Mouse (Mus musculus) left cerebral cortex, postnatal 10 days (tissue): Measurements from ENCODE around the gene Guca2b. TPM values are rescaled to one million over a fixed set of nuclear protein-coding genes. Genes with fewer than 3 reads are reported as not detected.

Experiments
- DNase-seq, 2 experiments: peaks; one replicate each; pipeline ENCODE4 v3.0.0; 2021 to 2022; ENCODE audit warnings: low spot score in 2 of 2, mixed read lengths in 1 of 2; ENCODE audit errors: extremely low spot score in 1 of 2
- intact Hi-C: fragments of 180-260 bp; cut with DNase I; formaldehyde crosslinking; loops from one replicate; pipeline ENCODE4 v1.15.1; 2025
- total RNA-seq, 2 experiments: library from RNA; stranded (reverse); gene quantifications; 2 replicates each; pipeline ENCODE4 v1.2.3; 2021

Gene Guca2b
- total RNA-seq = not detected

DNA sequence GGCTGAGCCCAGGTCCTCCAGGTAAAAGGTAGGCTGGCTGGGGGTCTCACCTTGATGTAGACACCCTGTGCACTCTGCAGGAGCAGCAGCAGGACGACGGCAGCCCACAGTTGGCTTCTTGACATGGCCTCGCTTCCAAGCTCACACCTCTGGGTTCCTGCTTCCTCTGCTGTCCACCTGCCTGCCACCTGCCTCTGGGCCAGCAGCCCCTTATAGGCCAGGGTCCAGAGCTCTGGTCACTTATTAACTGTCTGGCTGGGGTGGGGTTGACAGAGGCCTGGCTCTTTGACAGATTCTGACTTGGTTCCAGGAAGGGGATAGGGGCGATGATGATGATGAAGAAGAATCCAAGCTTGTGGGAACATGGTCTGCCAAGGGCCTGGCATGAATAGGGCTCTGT, at the start of gene Guca2b:
Gene Guca2b (minus strand): TSS at position 224 of the 400 bp plus-strand sequence.
- intact Hi-C loops = no loop called here
- no peak for DNase-seq

GRCm38 (mm10) chr4:119707751-119708150, 49.0 kb upstream of the Guca2b start:
- no peak for DNase-seq
- intact Hi-C loops = no loop called here

GRCm38 (mm10) chr4:119707326-119707725, 48.6 kb upstream of the Guca2b start:
- DNase-seq = no peak
- intact Hi-C loops = no loop called here

GRCm38 (mm10) chr4:119703965-119704364, 45.2 kb upstream of the Guca2b start:
- intact Hi-C loops = no loop called here
- no peak for DNase-seq

GRCm38 (mm10) chr4:119701269-119701954, 42.7 kb upstream of the Guca2b start:
- intact Hi-C loops = no loop called here

GRCm38 (mm10) chr4:119698339-119698738, 39.6 kb upstream of the Guca2b start:
- no peak for DNase-seq
- intact Hi-C loops = no loop called here

More at GRCm38 (mm10) chr4:119701269-119701954, 42.7 kb upstream of the Guca2b start:
- no peak for DNase-seq

DNA sequence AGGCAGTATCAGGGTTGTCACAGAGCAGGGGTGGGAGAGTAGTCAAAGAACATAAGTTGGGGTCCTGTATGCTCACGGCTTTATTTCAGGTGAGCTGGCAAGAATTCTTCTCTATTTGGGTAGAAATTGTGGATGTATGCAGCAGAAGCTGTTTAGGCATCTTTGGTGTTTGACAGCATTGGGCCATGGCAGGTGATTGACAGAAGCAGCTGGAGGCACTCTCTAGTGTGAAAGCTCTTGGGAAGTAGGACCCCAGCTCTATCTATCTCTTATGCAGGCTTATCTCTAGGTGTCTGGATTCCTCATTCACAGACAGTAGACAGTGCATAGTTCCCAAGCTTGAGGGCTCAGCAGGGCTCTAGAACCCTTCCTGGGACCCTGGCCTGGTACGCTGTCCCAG, 27.0 kb upstream of the Guca2b start:
- intact Hi-C loops = no loop called here
- DNase-seq = no peak

DNA sequence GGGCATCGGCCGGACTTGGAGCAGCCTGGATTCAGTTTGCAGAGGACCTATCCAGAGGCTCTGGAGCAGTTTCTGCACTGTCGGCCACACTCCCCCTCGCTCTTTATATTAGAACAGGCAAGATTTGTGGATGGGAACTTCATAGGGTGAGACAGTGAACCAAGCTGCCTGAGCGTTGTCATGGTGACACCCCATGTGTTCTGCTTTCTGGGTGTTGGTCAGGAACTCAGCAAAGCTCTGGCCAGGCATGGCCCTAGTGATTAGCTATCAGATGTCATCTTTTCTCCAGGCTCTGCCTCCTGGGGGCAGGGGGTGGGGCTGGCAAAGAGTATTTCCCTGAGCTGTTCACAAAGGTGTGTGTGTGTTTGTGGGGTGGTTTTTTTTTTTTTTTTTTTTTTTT, 23.8 kb upstream of the Guca2b start:
- intact Hi-C loops = no loop called here
- DNase-seq = peak; percentile 17 to 53

DNA sequence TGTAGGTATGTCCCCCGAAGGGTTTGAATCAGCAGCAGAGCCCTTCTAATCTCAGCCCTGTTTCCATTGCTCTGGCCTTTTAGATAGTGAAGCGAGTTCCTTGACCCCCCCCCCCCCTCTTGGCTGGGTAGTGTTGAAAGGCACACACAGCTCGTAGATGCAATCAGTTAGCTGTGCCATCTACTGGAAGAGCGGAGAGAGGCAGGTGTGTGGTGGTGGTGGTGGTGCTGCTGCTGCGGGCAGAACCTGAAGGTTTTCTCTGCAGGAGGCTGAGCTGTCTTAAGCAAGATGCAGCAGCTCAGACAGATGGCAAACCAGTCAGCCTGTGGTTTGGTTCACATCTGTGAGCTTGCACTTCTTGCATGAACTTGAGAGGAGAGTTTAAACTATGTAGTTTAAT, 13.9 kb upstream of the Guca2b start:
- intact Hi-C loops = no loop called here
- no peak for DNase-seq

DNA sequence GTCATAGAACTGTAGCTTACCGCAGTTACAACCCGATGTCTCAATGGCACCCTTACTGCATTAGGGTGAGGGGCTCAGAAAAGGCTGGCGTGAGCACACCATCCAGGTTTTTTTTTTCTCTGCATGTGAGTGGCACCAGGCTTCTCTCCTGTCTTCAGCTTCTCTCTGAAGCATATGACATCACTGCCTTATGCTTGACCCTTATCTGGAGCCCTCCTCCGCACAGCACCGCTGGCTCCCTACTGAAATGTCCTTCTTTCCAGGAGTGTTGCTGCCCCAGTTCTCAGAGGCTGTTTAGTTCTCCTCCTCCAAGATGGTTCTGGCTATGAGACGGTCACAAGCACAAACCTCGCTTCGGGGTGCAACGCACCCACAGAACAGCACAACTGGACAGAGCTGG, 12.4 kb upstream of the Guca2b start:
- intact Hi-C loops = no loop called here
- no peak for DNase-seq

- intact Hi-C loops = no loop called here
- no peak for DNase-seq
Observed at GRCm38 (mm10) chr4:119670736-119671135, 12.0 kb upstream of the Guca2b start.

DNA sequence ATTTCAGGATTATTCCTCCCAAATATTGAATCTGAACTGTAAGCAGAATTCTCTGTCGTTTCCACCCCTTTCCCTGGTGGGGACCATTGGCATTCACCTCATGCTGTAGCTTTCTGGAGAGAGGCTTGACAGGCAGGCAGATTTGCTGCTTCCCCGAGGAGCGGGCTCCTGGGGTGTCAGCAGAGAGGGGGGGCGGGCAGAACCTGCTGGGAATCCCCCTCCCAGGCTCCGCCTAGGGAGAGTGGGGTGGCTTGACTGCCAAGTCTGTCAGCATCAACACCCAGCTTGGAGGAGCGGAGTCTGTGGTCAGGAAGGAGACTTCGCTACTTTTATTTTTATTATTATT, 11.4 kb upstream of the Guca2b start:
- DNase-seq = no peak
- intact Hi-C loops = no loop called here

DNA sequence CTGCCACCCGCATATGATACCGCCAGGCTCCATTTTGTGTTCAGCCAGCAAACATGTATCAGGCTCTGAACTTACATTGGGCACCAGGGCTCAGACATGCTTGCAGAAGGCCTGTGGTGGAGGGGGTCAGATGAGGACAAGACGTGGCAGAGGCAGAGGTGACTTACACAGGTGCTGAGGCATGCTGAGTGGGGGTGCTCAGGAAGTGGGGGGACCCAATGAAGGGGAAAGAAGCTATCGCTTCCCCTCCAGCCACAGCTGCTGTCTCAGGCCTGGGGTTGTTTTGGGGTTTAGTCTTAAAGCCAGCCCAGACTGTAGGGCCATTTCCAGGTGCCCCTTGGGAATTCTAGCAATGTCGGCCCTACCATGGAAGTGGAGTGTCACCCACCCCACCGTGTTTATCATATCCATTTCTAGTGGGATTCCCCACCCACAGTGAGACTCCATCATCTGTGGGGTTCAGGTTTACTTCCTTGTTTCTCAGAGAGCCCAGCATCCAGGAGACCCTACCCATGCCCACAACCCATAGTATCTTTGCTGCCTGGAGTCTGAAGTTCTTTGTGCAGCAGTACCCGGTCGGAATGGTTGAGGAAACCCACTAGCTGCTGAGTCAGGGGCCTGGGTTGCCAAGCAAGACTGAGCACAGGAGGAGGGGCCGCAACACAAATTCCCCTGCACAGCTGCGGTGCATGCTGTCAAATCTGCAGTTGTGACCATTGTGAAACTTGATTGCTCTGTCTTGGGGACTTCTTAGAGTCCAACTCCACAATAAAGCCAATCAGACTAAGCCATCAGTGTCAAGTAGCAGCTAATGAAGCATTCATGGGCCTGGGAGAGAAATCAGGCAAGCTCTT, 10.8 kb upstream of the Guca2b start:
- intact Hi-C loops = loop anchor here (5.0 kb wide), 1 partner anchor 422 kb away; no protein-coding TSS in a partner anchor
- DNase-seq = no peak

DNA sequence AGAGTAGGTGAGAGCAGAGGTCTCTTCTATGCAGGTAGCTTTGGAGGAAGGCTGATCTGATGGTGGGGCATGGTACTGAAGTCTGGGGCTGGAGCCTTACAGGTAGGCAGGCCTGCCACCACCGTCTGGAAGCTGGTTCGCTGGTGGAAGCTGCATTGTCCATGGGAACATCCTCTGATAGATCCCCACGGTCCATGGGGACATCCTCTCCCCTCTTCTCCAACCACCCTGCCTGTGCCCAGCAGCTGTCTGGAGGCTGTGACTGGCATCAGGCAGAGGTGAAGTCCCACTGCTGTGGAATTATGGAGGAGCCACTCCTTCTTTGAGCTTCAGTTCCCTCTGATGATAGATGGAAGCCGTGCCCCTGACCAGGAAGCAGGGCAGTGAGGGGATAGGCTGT, 9.8 kb upstream of the Guca2b start:
- intact Hi-C loops = loop anchor here (5.0 kb wide), 1 partner anchor 421 kb away; no protein-coding TSS in a partner anchor
- DNase-seq = no peak

DNA sequence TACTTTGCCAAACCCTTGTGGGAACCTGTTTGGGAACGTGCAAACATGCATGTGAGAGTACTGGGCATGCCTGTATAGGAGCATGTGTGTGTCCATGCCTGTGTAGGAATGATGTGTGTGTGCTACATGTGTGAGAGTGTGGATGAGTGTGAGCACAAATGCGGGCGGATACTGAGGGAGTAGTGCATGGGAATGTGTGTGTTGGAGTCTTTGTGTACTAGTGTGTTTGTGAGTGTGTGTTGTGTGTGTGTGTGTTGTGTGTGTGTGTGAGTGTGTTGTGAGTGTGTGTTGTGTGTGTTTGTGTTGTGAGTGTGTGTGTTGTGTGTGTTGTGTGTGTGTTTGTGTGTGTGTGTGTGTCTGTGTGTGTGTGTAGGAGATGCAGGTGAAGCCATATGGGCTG, 9.4 kb upstream of the Guca2b start:
- intact Hi-C loops = loop anchor here (5.0 kb wide), 1 partner anchor 421 kb away; no protein-coding TSS in a partner anchor
- no peak for DNase-seq

DNA sequence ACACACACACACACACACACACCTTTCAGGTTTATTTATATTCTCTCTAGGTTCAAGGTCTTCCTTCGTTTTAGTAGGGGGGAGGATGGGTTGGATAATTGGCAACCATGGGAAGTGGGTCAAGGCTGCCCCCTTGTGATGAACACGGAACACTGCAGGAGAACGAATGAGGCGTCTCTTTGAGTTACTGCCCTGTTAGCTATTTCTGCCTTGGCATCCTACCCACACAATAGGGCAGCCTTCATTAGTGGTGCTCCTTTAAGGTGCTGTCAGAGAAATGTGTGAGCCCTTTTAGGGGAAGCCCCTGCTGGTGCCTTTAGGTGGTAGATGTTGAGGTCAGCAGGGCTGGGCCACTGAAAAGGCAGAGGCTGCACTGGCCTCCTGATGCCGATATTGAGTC, 8.7 kb upstream of the Guca2b start:
- intact Hi-C loops = loop anchor here (5.0 kb wide), 1 partner anchor 420 kb away; no protein-coding TSS in a partner anchor
- DNase-seq = no peak

DNA sequence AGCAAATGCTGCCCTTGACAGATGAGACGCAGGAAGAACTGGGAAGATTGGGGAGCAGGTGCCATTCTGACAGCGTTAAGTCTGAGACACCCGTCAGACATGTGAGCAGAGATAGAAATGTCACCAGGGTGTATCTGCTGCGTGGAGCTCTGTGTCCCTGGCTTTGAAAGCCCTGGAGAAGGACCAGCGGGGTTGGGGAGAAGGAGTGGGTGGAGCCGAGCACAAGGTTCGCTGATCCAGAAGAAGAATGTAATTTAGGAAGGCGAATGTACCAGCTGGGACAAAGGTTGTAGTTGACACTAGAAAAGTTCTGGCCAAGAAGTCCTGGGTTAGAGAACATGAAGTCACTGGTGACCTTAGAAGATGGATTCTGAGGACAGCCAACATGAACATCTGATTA, 7.4 kb upstream of the Guca2b start:
- intact Hi-C loops = loop anchor here (5.0 kb wide), 1 partner anchor 419 kb away; no protein-coding TSS in a partner anchor
- DNase-seq = no peak

GRCm38 (mm10) chr4:119665166-119665565, 6.4 kb upstream of the Guca2b start:
- DNase-seq = no peak
- intact Hi-C loops = loop anchor here (5.0 kb wide), 1 partner anchor 418 kb away; no protein-coding TSS in a partner anchor

DNA sequence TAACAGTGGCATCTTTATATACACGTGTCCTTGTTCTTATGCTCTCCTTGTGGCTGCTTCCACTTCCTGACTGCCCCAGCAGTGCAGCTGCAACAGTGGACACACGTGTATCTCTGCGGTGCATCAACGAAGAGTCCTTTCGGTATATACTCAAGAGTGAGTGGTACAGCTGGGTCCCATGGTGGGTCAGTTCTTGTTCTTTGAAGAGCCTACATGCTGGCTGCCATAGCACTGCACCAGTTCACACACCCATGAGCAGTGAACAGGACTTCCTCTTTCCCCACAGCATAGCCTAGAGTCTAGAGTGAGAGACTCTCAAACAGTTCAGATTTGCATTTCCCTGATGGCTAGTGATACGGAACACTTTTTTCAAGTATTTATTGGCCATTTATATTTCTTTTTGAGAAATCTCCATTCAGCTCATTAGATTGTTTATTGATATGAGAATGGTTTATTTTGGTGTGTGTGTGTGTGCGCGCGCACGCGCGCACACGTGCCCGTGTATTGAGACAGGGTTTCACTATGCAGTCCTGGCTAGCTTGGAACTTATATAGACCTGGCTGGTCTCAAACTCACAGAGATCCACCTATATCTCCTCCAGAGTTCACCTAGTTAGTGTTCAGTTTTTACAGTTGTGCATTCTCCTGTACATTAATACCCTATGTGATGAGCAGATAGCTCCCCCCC, 4.8 kb upstream of the Guca2b start:
- intact Hi-C loops = no loop called here
- no peak for DNase-seq
